Mouse (Mus musculus): ENCODE measurements around the gene Ifitm5. TPM values are rescaled to one million over a fixed set of nuclear protein-coding genes. Genes with fewer than 3 reads are reported as not detected.
"Not testable (repeated sequence)": the region's sequence is repeated elsewhere in the genome, so short reads cannot be mapped to it uniquely, and the experiment has no call there.

Ifitm5 gene
- total RNA-seq (2021) = under 1 TPM; 0.47 to 0.59 TPM

- DNase-seq (ENCODE audit: low spot score) = no peak
- intact Hi-C loops (cut with DNase I) = no loop called here
Measured at GRCm38 (mm10) chr7:140949824-140950530, at the start of gene Ifitm5. TSS of gene Ifitm5 (minus strand) at chr7:140950291.

- DNase-seq (ENCODE audit: low spot score) = no peak
- intact Hi-C loops (cut with DNase I) = no loop called here
Measured at GRCm38 (mm10) chr7:140998853-140999700, 49.0 kb upstream of the Ifitm5 start.

- intact Hi-C loops (cut with DNase I) = no loop called here
- no peak for DNase-seq (ENCODE audit: low spot score)
Measured at GRCm38 (mm10) chr7:140997817-140998216, 47.7 kb upstream of the Ifitm5 start.

GRCm38 (mm10) chr7:140991117-140991689, 41.1 kb upstream of the Ifitm5 start:
- intact Hi-C loops (cut with DNase I) = no loop called here
- DNase-seq (ENCODE audit: low spot score) = no peak

GRCm38 (mm10) chr7:140990622-140991021, 40.5 kb upstream of the Ifitm5 start:
- no peak for DNase-seq (ENCODE audit: low spot score)
- intact Hi-C loops (cut with DNase I) = no loop called here

- DNase-seq (ENCODE audit: low spot score) = no peak
- intact Hi-C loops (cut with DNase I) = no loop called here
Measured at GRCm38 (mm10) chr7:140990185-140990584, 40.1 kb upstream of the Ifitm5 start.

- intact Hi-C loops (cut with DNase I) = no loop called here
- DNase-seq (ENCODE audit: low spot score) = no peak
Measured at GRCm38 (mm10) chr7:140989022-140989421, 38.9 kb upstream of the Ifitm5 start.

GRCm38 (mm10) chr7:140987182-140988138, 37.4 kb upstream of the Ifitm5 start:
- intact Hi-C loops (cut with DNase I) = no loop called here
- no peak for DNase-seq (ENCODE audit: low spot score)

- intact Hi-C loops (cut with DNase I) = no loop called here
- DNase-seq (ENCODE audit: low spot score) = no peak
Measured at GRCm38 (mm10) chr7:140982971-140983370, 32.9 kb upstream of the Ifitm5 start.

- intact Hi-C loops (cut with DNase I) = no loop called here
- no peak for DNase-seq (ENCODE audit: low spot score)
Measured at GRCm38 (mm10) chr7:140981704-140982103, 31.6 kb upstream of the Ifitm5 start.

- intact Hi-C loops (cut with DNase I); DNase-seq (ENCODE audit: low spot score): not testable (repeated sequence)
Measured at GRCm38 (mm10) chr7:140976720-140977119, 26.6 kb upstream of the Ifitm5 start.

GRCm38 (mm10) chr7:140975465-140975864, 25.4 kb upstream of the Ifitm5 start:
- DNase-seq (ENCODE audit: low spot score) = no peak
- intact Hi-C loops (cut with DNase I) = no loop called here

GRCm38 (mm10) chr7:140974940-140975339, 24.8 kb upstream of the Ifitm5 start:
- DNase-seq (ENCODE audit: low spot score) = no peak
- intact Hi-C loops (cut with DNase I) = no loop called here

- intact Hi-C loops (cut with DNase I) = no loop called here
Measured at GRCm38 (mm10) chr7:140973396-140974165, 23.5 kb upstream of the Ifitm5 start.

GRCm38 (mm10) chr7:140971479-140972171, 21.5 kb upstream of the Ifitm5 start:
- intact Hi-C loops (cut with DNase I) = no loop called here

More at GRCm38 (mm10) chr7:140973396-140974165, 23.5 kb upstream of the Ifitm5 start:
- no peak for DNase-seq (ENCODE audit: low spot score)

GRCm38 (mm10) chr7:140970931-140971330, 20.8 kb upstream of the Ifitm5 start:
- intact Hi-C loops (cut with DNase I) = no loop called here
- DNase-seq (ENCODE audit: low spot score) = no peak

More at GRCm38 (mm10) chr7:140971479-140972171, 21.5 kb upstream of the Ifitm5 start:
- DNase-seq (ENCODE audit: low spot score) = peak; percentile 44

- intact Hi-C loops (cut with DNase I); DNase-seq (ENCODE audit: low spot score): not testable (repeated sequence)
Measured at GRCm38 (mm10) chr7:140968710-140969109, 18.6 kb upstream of the Ifitm5 start.

Data from heart, postnatal 25 days (tissue).